Mouse (Mus musculus): ENCODE results near the gene Lhx9.

Lhx9 gene

DNA sequence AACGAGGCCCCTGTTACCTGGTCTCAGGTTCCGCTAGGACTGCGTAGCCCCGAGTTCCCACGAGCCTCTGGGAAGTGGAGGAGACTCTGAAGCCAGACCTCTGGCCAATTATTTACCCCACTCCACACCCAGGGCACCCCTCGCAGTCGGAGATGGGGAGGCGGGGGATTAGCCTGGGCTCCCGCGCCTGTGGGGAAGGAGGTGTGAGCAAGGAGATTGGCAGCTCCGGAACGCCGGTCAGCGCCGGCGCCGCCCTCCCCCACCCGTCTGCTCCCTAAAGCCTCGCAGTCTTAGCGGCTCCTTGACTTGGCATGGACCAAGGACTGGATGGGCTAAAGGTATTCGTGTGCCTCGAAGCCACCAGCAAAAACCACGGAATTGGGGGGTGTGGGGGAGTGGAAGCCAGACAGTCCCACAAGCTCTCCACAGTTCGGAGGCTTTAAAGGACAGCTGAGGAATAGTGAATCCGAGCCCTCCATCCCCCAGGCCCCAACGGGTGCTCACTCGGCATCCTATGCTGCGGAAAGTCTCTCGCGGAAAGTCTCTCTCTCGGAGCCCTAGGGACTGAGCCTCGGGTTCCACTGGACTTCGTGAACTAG is at the start of gene Lhx9:
Gene Lhx9 (minus strand): TSS at position 67 of the 599 bp plus-strand sequence.
- no peak for DNase-seq (ENCODE audit: low spot score)

DNA sequence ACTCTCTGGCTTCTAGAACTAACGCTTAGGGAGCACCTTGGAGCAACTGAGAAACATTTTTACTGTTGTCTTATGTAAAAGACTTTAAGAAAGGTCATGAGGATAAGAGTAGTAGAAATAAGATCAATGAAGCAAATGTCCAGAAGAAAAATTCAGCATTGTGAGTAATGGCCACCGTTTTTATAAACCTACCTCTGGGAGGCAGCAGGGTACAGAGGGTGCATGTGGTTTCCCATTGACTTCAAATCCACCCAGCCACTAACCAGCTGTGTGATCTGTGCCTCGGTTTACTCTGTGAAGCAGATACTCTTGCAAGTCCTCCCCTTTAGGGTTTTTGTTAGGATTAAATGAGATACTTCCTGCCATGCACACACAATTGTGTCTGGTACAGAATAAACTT is 47.7 kb upstream of the Lhx9 start:
- DNase-seq (ENCODE audit: low spot score) = no peak

DNA sequence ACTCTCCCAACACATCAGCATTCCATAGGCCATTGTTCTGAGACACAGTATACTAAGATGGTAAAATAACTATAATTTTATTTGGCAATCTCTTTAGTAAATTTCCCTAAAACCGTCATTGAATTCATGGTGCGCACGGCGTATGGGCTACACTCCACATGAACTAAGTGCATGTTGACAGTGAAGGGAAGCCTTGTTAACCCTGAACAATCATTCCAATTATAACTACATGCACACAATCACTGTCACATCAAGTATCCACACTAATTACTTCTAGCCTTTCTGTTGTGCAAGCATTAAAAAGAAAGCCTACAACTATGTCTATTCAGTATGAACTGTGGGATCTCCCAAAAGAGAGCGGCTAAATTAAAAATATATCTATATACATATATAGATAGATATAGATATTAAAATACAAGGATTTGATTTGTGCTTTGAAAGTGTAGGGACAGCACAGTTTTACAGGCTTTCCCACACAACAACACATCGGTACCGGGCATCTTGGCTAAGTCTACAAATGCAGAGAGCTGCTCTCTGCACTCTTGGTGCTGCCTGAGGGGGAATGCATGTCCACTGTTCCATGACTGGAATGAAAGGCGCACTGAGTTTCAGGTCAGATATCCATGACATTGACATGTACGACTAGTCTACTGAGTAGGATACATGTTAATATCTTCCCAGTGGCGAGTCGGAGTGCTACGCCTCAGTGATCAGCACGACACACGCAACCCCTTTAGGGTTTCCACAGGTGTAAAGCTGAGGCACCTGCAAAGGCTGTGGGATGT is 29.3 kb upstream of the Lhx9 start:
- no peak for DNase-seq (ENCODE audit: low spot score)

DNA sequence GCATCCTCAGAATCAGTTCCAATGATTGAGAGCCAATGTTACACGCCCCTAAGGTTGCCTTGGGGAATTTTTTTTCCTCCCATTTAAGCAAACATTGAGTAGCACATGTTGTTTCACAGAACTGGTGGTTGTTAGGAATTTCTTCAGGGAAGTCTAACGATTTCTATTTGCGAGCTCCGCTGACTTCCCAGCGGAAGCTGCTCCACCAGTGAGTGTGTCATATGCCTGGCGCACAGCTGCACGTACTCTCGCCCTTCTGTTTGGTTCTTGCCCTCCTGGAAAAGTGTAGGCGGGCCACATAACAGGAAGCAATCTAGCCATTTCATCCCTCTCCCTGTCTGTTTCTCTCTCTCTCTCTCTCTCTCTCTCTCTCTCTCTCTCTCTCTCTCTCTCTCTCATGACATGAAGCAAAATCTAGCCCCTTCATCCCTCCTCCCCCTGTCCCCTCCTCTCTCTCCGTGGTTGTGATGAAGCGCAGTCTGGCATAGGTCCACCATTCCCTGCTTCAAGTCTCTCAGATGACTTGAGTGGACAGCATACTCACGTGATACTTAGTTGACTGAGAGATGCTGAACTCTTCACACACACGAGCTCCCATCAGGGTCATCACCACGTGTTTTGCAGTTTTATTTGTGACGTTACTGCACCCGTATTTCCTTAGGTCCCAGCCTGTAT is 28.1 kb upstream of the Lhx9 start:
- no peak for DNase-seq (ENCODE audit: low spot score)

DNA sequence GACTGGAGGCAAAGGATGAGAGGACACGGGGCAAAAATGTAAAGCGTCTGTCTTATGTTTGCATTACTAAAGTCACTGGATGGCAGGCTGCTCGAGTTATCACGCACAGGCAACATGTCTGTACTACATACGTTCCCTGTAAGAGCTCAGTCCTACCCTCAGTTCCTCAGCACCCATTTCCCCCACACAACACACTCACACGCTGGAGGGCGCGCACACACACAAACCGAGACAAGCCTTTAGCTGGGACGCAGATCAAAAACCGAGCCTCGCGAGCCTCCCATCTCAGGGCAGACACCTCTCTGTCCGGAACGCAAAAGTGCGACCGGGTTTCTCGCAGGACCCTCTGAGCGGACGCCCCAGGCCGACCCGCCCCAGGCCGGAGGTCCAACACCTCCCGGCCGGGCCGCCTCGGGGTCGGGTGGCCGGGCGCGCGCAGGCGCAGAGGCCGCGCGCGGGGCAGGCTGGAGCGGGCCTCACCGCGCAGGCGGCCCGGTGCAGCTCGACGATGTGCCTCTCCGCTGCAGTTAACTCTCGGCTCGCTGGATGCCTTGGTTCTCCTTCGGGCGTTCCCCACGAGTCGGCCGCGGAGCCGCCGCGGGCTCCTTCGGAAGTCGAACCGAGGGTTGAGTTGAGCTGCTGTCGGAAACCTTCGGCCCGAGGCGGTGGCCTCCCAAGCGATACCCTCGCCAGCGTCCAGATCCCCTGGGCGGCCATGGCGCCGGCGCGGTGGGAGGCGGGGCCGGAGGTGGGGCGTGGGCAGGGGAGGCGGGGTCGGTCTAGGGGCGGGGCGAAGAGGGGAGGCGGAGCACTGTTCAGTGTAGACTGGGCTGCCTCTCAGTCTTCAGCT is 7.9 kb upstream of the Lhx9 start, which contains the start of gene 2310009B15Rik:
Gene 2310009B15Rik (minus strand): TSS at position 752 of the 850 bp plus-strand sequence.
- peak; percentile 79 for DNase-seq (ENCODE audit: low spot score)

DNA sequence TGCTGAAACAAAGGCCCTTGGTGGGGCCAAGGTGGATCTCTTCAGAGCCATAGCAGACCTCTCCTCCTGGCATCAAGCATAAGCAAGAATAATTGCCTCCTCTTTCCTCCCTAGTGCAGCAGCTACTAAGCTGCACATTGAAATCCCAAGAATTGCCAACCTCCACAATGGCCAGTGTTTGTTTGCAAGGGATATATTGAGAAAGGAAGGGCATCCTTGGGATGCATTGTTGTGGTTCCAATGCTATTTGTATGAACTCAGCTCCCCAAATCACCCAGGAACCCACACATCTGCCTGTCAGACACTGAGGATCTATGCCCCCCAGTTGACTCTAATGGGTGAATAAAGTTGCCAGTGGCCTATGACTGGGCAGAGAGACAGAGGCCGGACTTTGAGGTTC is 2.4 kb upstream of the Lhx9 start:
- DNase-seq (ENCODE audit: low spot score) = no peak

DNA sequence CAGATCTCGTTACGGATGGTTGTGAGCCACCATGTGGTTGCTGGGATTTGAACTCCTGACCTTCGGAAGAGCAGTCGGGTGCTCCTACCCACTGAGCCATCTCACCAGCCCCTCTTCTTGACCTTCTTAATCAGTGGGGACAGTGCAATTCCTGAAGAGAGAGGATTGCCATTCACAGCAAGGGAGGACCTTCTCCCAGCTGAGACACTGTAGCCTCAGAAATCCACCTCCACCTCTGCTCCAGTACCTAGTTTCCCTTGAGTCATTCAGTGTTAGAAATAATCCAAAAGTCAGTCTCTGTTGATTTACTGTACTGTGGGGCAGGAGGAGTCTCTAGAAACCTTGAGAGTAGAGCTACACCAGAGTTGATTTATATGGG is 1.8 kb upstream of the Lhx9 start:
- DNase-seq (ENCODE audit: low spot score) = no peak

DNA sequence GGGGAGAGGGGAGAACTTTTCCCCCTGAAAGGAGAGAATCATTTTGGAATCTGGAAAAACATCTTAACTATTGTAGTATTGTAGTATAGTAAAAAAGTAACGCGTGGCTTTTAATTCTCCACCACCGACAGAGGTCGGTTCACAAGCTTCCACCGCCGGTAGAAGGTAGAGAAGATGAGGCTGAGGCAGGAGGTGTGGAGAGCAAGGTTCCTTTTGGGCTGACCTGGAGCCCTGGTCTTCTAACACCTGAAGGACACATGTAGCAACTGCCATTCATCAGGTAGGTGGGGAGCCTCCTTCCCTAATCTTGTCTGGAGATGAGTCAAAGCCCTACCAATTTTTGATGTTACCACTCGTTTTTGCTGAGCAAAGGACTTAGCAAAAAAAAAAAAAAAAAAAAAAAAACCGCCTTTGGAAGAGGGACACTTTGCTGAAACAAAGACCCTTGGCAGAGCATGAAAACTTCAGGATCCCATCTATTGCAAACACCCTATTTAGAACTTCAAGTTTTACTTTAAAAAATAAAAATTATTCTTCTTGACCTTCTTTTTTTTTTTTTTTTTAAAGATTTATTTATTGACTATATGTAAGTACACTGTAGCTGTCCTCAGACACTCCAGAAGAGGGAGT is 1.3 kb upstream of the Lhx9 start:
- DNase-seq (ENCODE audit: low spot score) = no peak

DNA sequence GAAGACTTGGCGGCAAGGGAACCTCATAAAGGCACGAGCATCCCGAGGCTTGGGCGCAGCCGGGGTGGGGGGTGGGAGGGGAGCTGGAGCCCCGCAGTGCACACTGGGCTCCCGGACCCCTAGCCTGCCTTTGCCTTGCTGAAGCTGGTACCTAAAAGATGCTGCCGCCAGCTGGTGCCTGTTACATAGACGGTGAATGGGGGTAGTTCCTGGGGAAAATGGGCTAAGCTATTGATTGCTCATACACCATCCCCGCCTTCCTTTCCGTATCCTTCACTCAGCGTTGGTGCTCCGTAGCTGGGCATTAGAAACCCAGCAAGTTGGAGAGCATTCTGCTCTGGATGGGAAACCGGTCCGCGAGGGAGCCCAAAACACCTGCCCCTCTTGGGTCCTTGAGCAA is 351 bp downstream of the Lhx9 start:
- no peak for DNase-seq (ENCODE audit: low spot score)

DNA sequence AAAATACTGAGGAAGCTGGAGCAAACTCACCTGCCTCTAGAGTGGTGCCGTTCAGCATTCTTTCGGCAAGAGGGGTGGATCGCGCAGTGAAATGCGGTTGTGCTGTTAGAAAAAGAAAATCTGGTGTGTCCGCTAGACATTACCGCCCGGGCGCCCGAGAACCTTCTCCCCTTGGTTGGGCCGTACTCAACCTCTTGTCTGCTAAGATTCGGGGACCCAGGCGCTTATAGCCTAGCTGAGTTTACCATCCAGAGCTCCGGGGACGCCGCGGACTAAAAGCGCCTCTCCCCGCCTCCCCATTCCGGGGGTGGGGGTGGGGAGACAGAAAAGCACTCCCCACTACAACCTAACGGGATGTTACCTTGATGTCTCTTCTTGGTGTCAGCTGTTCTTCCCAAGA is 1.2 kb downstream of the Lhx9 start:
- DNase-seq (ENCODE audit: low spot score) = no peak

DNA sequence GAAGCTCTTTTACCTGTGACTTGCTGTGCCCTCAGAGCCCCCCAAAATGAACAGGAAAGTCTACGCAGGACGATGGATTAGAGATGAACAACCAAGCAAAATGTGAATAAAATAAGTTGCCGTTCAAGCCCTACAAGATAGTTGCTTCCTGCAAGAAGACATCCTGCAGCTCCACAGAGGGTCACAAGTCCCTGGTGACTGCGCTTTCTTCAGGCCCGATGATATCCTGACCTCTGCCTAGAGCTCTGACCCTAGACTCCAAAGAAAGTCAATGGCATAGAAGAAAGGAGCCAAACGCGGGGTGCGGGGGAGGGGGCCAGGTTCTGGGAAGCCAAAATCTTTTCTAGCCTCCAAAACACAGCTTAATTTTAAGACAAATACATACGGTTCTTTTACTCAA is 1.8 kb downstream of the Lhx9 start:
- no peak for DNase-seq (ENCODE audit: low spot score)

DNA sequence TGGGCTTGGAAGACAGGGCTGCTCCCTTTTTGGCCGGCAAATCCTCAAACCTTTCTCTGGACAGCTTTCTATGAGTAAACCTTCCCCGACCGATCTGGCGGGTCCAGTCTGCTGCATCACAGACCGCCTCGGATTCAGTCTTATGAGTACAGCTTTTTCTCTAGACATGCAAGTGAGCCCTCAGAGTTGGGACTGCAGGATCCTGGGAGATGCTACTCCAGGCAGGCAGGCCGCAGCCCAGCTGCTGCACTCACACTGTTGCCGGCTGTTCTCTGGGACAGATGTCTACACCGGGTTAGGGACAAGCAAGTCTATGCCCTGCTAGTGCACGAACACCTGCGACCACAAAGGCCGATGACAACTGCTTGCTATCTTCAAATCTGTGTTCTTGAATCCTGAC is 2.2 kb downstream of the Lhx9 start:
- no peak for DNase-seq (ENCODE audit: low spot score)

DNA sequence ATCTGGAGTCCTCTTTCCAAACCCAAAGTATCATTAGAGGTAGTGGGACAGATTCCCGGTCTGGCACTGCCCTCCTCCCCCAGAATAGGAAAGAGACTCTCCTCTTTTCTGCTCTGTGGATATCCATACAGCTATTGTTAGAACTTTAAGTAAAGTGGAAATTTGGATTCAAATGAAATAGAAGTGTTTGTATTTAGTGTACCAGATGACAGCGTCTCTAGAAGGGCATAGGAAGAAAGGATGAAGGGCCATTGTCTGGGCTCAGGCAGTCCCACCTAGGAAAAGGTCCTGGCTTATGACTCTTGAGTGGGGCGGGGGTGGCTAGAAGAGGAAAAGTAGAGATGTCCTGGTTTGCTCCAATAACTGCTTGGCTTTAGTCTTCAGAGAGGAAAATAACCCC is 2.9 kb downstream of the Lhx9 start:
- DNase-seq (ENCODE audit: low spot score) = no peak

DNA sequence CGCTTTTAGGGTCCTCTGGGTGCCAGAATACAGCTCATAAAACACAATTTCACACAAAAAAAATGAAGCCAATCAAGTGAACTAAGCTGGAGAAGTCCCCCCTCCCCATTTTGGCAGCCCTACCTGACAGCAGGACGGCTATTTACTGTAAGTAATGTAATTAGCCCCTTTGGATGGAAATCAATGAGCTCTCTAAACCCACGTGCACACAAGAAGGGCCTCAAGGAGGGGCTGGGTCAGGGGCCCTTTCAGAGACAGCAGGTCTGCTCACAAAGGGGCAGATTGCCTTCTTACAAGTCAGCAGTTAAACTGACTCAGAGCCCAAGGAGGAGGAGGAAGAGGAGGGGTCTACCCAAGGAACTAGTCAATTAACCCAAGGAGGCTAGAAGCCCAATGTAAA is 4.2 kb downstream of the Lhx9 start:
- no peak for DNase-seq (ENCODE audit: low spot score)

DNA sequence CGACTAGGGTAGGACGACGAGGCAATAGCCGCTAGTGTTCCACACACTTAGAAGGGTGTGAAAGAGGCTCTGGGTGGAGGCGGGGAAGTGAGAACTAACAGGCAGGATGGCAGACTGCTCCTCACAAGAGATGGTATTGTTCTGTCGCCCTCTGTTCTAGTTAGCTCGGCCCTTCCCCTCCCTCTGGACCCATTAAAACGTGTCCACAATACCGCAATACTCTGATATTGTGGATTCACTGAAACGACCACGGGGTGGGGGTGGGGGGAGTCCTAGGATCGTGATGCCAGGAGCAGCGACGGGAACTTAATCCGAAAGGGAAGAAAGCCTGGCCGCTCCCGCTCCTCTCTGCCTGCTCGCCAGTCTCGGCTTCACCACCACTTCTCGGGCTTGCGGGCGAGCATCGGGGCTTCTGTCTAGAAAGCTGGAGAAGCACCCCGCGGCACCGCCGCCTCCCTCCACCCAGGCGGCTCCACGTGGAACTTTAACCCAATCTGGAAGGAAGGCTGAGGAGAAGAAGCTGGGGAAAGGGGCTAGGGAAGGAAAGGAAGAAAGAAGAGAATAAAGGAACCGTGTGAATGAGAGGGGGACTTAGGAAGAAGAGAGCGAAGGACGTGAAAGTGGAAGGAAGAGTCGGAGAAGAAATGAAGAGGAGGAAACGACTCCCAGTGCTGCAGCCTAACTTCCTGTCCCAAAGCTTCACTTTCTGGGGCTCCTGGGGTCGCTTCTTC is 4.9 kb downstream of the Lhx9 start:
- no peak for DNase-seq (ENCODE audit: low spot score)

DNA sequence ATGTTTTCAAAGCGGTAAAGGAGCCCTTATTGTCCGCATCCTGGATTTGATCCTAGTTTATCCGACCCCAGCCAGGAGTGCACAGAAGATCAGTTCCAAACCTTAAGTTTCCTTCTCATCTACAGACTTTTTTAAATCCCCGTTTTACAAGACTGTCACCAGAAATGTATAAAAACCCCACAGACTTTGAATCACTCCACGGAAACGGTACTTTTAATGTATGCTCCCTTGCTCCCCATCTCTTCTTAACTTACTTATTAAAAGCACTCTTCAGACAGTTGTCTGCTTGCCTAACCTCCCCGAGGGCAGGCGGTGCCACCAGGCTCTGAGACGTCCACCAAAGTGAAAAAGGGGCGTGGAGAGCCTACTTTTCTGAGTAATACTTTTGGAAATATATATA is 5.6 kb downstream of the Lhx9 start:
- DNase-seq (ENCODE audit: low spot score) = no peak

DNA sequence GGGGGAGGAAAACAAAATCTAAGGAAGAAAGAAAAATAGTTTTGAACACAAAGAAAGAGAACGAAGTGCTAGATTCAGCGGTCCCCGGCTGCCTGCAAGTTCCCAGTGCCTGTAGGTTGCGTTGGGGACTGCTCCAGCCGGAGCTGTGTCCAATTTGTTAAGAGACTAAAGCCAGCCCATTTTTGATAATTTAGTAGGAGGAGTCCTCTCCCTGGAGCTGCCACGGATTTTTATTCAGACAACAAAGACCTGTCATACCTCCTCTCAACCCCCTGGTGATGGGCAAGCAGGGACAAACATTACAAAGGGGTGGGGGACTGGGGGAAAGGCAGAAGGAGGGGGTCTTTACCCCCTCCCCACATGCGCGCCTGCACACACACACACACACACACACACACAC is 6.1 kb downstream of the Lhx9 start:
- DNase-seq (ENCODE audit: low spot score) = no peak

DNA sequence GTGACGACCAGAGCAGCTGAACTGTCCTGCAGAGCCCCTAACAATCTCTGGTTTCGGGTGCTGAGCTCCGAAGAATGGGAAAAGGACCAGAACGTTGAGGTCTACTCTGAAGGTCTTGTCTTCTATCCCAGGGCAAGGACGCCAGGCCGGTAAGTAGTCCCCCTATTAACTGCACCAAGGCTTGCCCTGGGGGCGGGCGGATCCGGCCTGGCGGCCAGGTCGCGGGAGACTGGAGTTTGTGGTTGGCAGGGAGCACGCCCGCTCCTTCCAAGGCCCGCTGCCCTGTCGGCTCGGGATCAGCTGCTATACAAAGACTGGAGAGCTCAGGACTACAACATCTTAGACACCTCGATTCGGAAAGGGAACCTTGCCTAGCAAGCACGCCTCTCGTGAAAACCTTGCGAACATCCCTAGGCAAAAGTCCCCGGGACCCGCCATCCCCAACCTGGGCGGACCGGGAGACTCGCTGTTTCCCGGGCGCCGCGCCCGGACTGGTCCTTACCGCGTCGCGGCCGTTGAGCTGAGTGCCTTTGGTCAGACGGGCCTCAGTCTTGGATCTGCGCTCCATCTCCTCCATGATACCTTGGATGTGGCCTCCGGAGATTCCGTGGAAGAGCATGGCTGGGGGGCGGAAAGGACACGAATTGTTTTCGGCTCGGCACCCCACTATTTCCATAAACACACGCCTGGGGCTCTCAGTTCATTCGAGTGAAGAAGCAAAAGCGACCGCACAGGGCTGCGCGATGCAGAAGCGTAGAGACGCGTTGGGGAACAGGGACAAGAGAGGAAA is 6.9 kb downstream of the Lhx9 start:
- DNase-seq (ENCODE audit: low spot score) = no peak

DNA sequence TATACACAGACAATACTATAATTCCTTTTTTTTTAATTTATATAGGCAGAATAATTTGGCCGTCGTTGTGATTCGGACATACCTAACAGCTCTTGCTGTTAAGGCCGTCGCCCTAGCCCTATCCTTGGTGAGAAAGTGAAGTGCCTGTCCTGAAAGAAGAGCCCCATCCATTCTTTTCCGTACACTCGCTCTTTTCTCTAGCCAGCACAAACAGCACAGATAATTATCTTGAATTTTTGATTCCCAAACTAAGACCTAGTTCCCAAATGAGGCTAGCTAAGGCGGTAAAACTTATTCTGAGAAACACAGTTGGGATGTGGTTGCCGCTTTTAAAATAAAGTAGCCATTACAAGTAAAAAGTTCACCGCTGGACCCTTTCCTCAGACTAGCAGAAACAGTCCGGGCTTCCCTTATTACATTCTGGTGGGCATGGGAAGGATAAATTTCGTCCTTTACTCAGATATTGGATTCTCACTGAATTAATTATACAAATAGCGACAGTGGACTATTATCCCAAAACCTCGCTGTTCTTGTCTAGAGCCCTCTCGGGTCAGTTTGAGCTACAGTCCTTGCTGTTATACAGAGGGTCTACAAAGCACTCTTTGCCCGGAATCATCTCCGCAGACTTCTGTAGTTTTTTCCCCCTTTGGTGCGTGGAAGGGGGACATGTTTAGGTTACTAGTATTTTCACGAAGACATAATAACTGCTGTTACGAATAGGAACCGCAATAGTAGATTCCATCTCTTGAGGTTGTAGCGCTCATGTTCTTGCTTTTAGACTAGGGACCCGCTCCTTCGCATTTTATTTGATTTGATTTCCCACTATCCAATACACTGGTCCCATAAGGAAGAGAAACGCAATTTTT is 7.7 kb downstream of the Lhx9 start:
- no peak for DNase-seq (ENCODE audit: low spot score)

Measured in ovary, postnatal 14 days (tissue).